Mouse (Mus musculus) megakaryocyte-erythroid progenitor cell, adult 5-6 weeks (primary cell): Measurements from ENCODE around the gene Efhd2. TPM values are rescaled to one million over a fixed set of nuclear protein-coding genes. Genes with fewer than 3 reads are reported as not detected.

Experiments
- ATAC-seq: replicated peaks from 2 replicates; pipeline ENCODE4 v1.8.0; 2016; ENCODE audit warnings: mild to moderate bottlenecking, inconsistent platforms; ENCODE audit not compliant: severe bottlenecking, poor library complexity, low FRiP score, low TSS enrichment
- total RNA-seq, 2 experiments: library from RNA; stranded (forward) in 1 of 2; stranded (reverse) in 1 of 2; fragments of 200-1000, 215-1000 nt in 1 of 2; fragments of >200 nt in 1 of 2; fragmentation: Nextera tagmentation in 1 of 2; gene quantifications; 2 replicates each; pipeline ENCODE4 v1.2.3; 2014 to 2017

The Efhd2 gene
- total RNA-seq, 2 experiments from 2014 or later = 22.7 to 36.4 TPM

GRCm38 (mm10) chr4:141816776-141817655, 57.7 kb downstream of the Efhd2 start:
- ATAC-seq = no peak

GRCm38 (mm10) chr4:141816267-141816666, 58.5 kb downstream of the Efhd2 start:
- no peak for ATAC-seq

GRCm38 (mm10) chr4:141811375-141811774, 63.3 kb downstream of the Efhd2 start:
- ATAC-seq = 0 out of 2 replicates have a peak, but pooled peaks have one; percentile 23

- no peak for ATAC-seq
These were observed 63.7 kb downstream of the Efhd2 start for GRCm38 (mm10) chr4:141810975-141811374.

- peak; percentile 87 for ATAC-seq
These were observed 64.8 kb downstream of the Efhd2 start for GRCm38 (mm10) chr4:141809850-141810464.

Other genes with a start within 250 kb of the Efhd2 start
- gene Plekhm2, start 210.0 kb downstream of the Efhd2 start, total RNA-seq (2014; fragmentation: Nextera tagmentation) = 7.7 and 16.9 TPM in 2 replicates
- 4.9 and 22.4 TPM in 2 replicates for gene Plekhm2, start 210.0 kb downstream of the Efhd2 start, total RNA-seq (2017)
- 19.1 and 23.4 TPM in 2 replicates for gene Rsc1a1, start 189.3 kb downstream of the Efhd2 start, total RNA-seq (2014; fragmentation: Nextera tagmentation)
- 17.1 and 26.1 TPM in 2 replicates for gene Rsc1a1, start 189.3 kb downstream of the Efhd2 start, total RNA-seq (2017)
- 31.1 and 50.4 TPM in 2 replicates for gene Ddi2, start 151.5 kb downstream of the Efhd2 start, total RNA-seq (2014; fragmentation: Nextera tagmentation)
- 24.8 and 43.8 TPM in 2 replicates for gene Ddi2, start 151.5 kb downstream of the Efhd2 start, total RNA-seq (2017)
- gene Agmat, start 128.2 kb downstream of the Efhd2 start, total RNA-seq (2014; fragmentation: Nextera tagmentation) = 2.2 TPM in 1 of 2 replicates, not detected in the other
- gene Agmat, start 128.2 kb downstream of the Efhd2 start, total RNA-seq (2017) = not detected in 2 replicates
- gene Dnajc16, start 84.0 kb downstream of the Efhd2 start, total RNA-seq (2014; fragmentation: Nextera tagmentation) = 10.7 and 11.4 TPM in 2 replicates
- gene Dnajc16, start 84.0 kb downstream of the Efhd2 start, total RNA-seq (2017) = 3.2 and 6.0 TPM in 2 replicates
- gene Casp9, start 81.3 kb downstream of the Efhd2 start, total RNA-seq (2014; fragmentation: Nextera tagmentation) = 16.5 and 17.0 TPM in 2 replicates
- 11.4 and 18.1 TPM in 2 replicates for gene Casp9, start 81.3 kb downstream of the Efhd2 start, total RNA-seq (2017)
- gene Cela2a, start 48.8 kb downstream of the Efhd2 start, total RNA-seq (2014; fragmentation: Nextera tagmentation) = not detected in 2 replicates
- not detected in 2 replicates for gene Cela2a, start 48.8 kb downstream of the Efhd2 start, total RNA-seq (2017)
- not detected in 2 replicates for gene Ctrc, start 28.6 kb downstream of the Efhd2 start, total RNA-seq (2014; fragmentation: Nextera tagmentation)
- gene Ctrc, start 28.6 kb downstream of the Efhd2 start, total RNA-seq (2017) = not detected in 2 replicates
- gene Fhad1, start 140.2 kb upstream of the Efhd2 start, total RNA-seq (2014; fragmentation: Nextera tagmentation) = not detected in 2 replicates
- gene Fhad1, start 140.2 kb upstream of the Efhd2 start, total RNA-seq (2017) = not detected in 2 replicates
- gene Tmem51, start 209.4 kb upstream of the Efhd2 start, total RNA-seq (2014; fragmentation: Nextera tagmentation) = 0.42 TPM in 1 of 2 replicates, not detected in the other
- not detected in 2 replicates for gene Tmem51, start 209.4 kb upstream of the Efhd2 start, total RNA-seq (2017)